Mouse (Mus musculus) skeletal muscle tissue, adult 2 months (tissue): ENCODE measurements around the gene Ip6k1.

Source experiments
- DNase-seq: peaks from one replicate; pipeline ENCODE4 v3.0.0-alpha.2; 2012; ENCODE audit warnings: low read depth, low spot score

The Ip6k1 gene

GRCm38 (mm10) chr9:108027867-108028266 lies 25.6 kb downstream of the Ip6k1 start:
- no peak for DNase-seq

DNA sequence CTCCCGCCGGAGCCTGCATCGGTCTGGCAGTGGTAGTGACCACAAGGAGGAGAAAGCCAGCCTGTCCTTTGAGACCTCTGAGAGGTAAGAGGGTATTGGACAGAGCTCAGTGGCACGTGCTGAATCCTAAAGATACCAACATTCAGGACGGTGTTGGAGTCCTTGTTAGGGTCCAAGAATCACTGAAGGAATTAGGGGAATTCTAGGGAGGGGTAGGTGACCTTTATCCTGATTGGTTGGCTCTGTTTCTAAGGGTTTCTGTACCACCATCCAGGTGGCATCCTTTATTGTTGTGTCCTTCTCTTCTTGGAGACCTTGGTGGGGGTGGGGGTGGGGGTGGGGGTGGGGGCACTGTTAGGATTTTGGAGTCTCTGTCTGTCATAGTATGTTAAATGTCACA lies 29.8 kb downstream of the Ip6k1 start:
- DNase-seq, result no peak

DNA sequence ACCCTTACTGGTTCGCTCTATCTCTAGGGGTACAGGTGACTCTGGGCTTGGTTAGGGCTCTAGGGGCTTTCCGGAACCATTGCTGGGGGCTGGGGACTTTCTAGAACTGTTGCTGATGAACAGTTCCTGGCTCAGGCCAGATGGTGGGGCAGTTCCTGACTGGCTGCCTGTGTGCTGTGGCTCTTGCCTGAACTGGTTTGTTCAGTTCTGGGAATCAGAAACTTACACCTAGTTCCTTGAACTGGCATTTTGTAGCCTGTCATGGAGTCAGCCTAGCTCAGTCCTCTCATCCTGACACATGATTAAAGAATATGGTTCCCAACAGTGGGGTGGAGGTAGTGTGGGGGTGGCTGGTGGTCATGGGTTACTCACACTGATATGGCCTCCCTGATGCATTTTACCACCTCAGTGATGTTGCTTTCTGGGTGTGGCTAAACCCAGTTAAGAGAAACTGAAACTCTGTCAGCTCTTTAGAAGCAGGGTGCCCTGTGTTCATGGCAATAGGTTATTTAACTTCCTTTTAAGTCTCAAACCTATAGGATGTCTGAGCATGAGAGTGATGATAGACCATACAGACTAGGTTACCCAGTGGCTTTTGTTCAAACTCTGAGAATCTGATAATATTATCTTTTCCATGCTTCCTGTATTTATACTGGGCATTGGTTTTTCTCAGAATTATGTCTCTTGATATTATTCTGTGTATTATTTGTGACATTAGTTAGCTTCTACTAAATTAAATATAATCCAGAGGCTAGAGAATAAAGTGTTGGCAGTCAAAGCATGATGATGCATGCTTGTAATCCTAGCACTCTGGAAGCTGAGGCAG lies 33.2 kb downstream of the Ip6k1 start:
- DNase-seq, result no peak

GRCm38 (mm10) chr9:108044751-108045492 lies 42.6 kb downstream of the Ip6k1 start:
- no peak for DNase-seq

DNA sequence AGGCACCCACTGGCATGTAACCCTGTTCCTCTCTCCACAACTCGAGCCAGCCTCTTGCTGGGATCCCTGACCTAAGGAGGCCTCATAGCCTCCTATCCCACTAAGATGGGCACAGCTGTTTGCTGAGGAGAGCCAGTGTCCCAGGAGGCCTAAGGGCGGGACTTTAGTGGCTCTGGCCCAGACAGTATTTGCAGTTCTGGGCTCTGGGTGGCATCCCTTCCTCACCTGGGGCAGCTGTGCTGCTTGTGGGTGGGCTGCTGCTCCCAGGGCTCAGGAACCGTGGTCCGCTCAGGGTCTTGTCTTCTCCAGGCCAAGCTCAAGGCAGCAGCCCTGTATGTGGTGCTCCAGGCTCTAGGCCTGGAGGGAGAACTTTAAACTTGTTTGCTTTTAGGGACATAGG lies 44.3 kb downstream of the Ip6k1 start:
- no peak for DNase-seq

GRCm38 (mm10) chr9:108047601-108048565 lies 45.6 kb downstream of the Ip6k1 start:
- no peak for DNase-seq

DNA sequence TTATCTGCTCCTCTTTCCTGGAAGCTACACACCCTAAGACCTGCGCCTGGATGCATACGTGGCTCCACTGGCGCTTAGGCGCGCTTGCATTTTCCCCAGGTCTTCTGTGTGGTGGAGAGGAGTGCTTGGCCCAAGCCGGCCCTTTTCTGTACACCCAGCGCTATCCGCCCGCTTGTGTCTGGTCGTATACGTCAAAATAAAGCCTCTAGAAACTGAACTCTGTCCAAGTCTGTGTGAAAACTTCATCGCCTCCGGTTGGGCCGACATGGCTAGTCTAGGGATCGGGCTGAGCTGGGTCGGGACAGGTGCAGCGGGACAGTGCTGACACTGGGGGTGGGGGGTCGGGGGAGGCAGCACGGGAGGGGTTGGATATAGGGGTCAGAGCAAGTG lies 46.3 kb downstream of the Ip6k1 start:
- DNase-seq, result peak; percentile 40

GRCm38 (mm10) chr9:108049016-108049455 lies 46.7 kb downstream of the Ip6k1 start, which contains the start of gene Gmppb:
Gmppb (plus strand) TSS chr9:108049242.
- DNase-seq, result peak; percentile 97

DNA sequence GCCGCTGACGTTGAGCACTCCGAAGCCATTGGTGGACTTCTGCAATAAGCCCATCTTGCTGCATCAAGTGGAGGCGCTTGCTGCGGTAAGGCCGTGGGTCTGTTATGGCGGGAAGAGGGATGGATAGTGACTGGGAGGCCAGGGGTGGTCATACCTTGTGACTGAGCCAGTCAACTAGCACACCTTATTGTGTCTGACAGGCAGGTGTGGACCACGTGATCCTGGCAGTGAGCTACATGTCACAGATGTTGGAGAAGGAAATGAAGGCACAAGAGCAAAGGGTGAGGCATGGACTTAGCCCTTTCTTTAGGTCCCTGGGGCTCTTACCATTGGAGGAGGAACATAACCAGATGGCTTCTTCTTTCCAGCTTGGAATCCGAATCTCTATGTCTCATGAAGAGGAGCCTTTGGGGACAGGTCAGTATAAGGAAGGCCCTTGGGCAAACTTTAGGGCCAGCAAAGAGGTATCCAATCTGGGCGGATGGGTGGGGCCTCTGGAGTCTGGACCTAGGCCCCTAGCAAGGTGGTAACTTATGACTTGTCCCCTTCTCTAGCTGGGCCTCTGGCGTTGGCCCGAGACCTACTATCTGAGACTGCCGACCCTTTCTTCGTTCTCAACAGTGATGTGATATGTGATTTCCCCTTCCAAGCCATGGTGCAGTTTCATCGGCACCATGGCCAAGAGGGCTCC lies 47.4 kb downstream of the Ip6k1 start:
- no peak for DNase-seq

GRCm38 (mm10) chr9:108051184-108051930 lies 49.1 kb downstream of the Ip6k1 start:
- no peak for DNase-seq

- DNase-seq, result no peak
Measured at GRCm38 (mm10) chr9:108051931-108052220, 49.6 kb downstream of the Ip6k1 start.

- DNase-seq, result no peak
Measured at GRCm38 (mm10) chr9:108052411-108052810, 50.1 kb downstream of the Ip6k1 start.

DNA sequence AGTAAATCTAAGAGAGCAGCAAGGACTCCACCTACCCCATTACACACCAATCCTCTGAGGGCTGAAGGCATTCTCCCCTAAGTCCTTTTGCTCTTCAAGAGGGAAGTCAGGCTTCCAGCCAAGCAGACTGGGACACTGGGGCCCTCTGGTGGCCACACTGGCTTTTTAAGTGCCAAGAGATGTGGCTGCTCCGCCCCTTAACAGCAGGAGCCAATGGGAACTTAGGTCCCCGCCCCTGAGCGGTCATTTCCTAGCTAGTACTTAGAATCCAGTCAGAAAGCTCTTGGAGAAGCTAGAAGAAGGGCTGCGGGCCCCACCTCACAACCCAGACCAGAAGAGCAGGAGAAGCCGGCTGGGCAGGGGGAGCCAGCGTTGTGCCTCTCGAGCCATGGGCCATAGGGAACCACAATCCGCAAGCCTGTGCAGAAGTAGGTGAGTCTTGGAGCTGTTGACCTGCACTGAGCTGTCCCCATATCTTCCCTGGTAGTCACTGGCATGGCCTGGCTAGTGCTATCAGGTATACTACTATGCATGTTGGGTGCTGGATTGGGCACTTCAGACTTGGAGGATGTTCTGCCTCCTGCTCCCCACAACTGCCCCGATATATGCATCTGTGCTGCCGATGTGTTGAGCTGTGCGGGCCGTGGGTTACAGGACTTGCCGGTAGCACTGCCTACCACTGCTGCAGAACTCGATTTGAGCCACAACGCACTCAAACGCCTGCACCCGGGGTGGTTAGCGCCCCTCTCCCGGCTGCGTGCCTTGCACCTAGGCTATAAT lies 50.8 kb downstream of the Ip6k1 start, which contains the start of gene Amigo3:
Gene Amigo3 (plus strand): TSS at position 275 of the 780 bp plus-strand sequence.
- peak; percentile 96 for DNase-seq

GRCm38 (mm10) chr9:108053665-108054225 lies 51.4 kb downstream of the Ip6k1 start:
- DNase-seq, result no peak

- no peak for DNase-seq
Measured at GRCm38 (mm10) chr9:108054331-108055040, 52.2 kb downstream of the Ip6k1 start.

DNA sequence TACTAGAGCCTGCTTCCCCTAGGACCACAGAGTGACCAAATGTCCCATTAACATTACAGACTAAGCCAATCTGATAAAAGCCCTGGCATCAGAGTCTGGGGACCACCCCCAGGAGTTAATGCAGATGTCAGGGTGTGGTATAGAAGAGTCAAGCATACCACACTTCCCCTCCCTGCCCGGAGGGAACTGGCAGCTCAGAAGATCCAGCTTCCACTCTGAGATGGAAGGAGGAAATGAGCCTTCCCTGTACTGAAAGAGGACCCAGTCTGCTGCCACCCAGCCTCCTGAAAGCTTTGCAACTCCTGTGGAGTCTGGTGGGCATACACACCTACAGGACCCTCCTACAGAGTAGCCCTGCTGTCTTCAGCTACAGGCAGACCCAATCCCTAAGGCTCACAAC lies 52.8 kb downstream of the Ip6k1 start:
- DNase-seq, result no peak

DNA sequence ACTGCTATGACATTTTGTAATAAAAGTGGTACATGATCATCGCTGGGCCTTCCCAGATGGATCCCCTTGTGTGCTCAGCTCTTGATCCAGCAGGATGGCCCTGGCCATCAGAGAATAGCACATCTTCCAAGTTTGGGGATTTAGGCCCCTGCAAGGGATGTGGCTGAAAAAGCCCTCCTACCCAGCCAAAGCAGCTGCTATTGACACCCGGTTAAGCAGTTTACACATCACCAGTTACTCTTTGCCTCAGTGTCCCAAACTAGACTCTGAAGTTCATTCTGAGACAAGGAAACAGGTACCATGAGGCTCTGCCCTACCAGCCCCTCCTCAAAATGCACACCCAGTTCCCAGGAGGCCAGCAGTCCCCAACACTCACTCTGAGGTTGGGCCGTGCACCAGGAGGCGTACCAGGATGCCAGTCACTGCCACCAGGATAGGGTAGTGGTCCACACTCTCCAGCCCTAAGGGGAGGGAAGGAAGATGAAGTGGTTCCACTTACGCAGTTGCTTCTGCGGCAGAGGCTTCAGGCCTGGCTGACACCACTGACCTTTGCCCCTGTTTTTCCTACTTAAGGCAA lies 53.4 kb downstream of the Ip6k1 start:
- DNase-seq, result no peak
